Mouse (Mus musculus) megakaryocyte, adult 5-6 weeks (primary cell): Measurements from ENCODE around the gene Ss18l1. TPM values are rescaled to one million over a fixed set of nuclear protein-coding genes. Genes with fewer than 3 reads are reported as not detected.

Experiments used
- ATAC-seq: 2 replicates; pipeline ENCODE4 v1.8.0; 2016; ENCODE audit warnings: mild to moderate bottlenecking, inconsistent platforms; ENCODE audit not compliant: poor library complexity, severe bottlenecking
- total RNA-seq, 2 experiments: library from RNA; stranded (forward) in 1 of 2; stranded (reverse) in 1 of 2; fragments of 153-499, 151-499 nt in 1 of 2; fragments of 221-1000, 200-1000 nt in 1 of 2; gene quantifications; 2 replicates each; pipeline versions ENCODE4 v1.2.3 to v1.2.4; 2015 to 2017

Ss18l1 gene
- total RNA-seq, 2 experiments from 2014 or later, result 4.6 to 5.5 TPM

DNA sequence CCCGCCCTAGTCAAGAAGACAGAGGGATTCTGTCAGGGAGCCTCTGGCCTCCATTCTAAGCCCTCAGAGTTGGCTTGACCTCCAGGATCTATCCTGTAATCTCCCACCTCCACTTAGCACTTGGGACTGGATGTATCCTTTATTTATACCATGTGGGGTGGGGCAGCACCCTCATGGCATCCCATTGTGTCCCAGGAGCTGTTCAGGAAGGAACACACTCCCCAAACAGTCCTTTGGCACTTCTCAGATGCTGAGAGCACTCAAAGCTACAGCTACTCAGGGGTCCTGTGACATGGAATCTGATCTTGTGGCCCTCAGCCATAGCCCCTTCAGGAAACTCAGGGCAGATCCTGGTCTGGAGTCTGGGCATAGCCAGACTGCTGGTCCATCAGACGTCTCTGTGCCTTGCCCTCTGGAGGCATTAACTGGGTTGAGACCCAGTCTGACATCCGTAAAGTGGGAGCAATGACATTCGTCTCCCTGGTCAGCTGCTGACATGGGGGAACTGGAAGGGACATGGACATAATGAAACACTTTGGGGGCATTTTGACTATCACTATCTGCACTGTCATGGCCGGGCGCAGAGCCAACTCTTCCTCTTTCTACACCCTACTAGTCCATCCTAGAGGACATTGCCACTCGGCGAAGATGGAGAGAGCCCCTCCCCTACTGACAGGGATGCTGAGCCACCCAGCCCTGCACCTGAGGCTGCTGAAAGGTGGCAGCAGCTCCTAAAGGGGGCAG lies 74.6 kb downstream of the Ss18l1 start:
- ATAC-seq, result no peak

DNA sequence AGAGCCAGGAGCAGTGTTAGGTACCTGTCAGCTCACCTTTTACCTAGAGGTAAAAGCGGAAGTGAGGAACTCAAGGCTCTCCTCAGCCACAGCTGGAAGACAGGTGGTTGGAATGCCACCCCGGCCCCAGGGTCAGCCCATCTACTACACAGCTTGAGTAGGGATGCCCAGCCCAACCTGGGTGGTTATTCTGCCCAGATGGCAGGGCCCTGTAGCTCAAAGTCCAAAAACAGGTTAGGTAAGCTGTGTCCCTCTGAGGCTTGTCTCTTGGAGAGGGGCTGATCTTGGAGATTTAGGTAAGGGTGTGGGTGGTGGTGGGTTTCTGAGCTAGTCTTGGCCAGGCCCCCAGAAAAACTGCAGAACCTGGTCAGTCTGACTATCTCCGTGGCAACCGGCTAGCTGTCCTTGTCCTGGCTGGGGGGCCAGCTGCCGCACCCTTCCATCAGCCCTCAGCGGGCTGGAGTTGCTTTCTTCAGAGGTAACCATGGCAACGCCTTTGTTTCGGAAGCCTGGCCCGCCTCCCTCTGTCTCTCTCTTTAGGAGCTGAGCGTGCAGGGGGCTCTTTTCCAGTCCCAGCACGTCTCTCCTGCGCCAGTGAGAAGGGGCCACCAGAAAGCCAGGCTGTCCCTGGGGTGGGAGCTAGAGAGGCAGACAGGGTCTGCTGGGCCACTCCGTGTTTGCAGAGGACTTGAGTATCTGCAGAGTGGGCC lies 75.3 kb downstream of the Ss18l1 start:
- no peak for ATAC-seq

DNA sequence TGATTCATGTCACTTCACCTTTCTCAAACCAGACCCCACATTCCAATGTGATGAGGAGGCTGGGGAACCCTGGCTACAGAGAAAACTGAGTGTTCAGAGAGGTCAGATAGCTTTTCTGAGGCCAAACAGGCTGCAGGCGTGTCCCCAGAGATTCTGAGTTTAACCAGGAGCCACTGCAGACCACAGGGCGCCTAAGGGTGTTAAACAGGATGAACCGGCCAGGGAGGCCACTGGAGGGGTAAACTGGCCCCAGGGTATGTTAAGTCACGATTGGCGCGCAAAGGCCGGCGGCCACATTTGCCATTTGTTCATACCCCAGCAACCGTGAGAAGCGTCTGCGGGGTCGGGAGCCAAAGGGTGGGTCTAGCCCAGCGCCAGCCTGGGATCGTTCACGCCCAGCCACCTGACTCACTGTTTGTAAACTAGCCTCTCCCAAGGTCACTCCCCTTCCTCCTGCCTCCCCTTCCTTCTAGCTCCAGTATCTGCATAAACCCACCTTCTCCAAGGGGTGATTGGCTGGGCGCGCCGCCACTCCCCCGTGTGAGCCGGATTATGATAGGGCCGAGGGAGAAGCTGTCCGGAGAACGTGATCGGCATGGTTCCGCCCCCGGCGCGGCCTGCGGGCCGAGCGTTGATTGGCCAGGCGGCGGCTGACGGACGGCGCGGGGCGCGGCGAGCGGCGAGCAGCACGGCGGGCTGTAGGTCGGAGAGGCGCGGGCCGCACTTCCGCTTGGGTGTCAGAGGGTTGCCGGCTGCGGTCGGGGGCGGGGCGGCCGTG lies 76.5 kb downstream of the Ss18l1 start, which contains the start of gene Osbpl2:
Osbpl2 (plus strand) TSS at position 646 of the 778 bp plus-strand sequence.
- ATAC-seq, result peak; percentile 85

Other genes with a start within 250 kb of the Ss18l1 start
- 28.4 and 31.8 TPM in 2 replicates for gene Taf4, start 65.9 kb upstream of the Ss18l1 start, total RNA-seq (2015)
- gene Taf4, start 65.9 kb upstream of the Ss18l1 start, total RNA-seq (2017), result 27.6 and 43.5 TPM in 2 replicates
- 10.6 and 10.9 TPM in 2 replicates for gene Lsm14b, start 17.5 kb upstream of the Ss18l1 start, total RNA-seq (2015)
- gene Lsm14b, start 17.5 kb upstream of the Ss18l1 start, total RNA-seq (2017), result 28.8 and 31.0 TPM in 2 replicates
- gene Psma7, start 76 bp upstream of the Ss18l1 start, total RNA-seq (2015), result 439 and 533 TPM in 2 replicates
- gene Psma7, start 76 bp upstream of the Ss18l1 start, total RNA-seq (2017), result 536 and 608 TPM in 2 replicates
- gene Mtg2, start 28.1 kb downstream of the Ss18l1 start, total RNA-seq (2015), result 3.3 and 4.9 TPM in 2 replicates
- 4.5 and 6.6 TPM in 2 replicates for gene Mtg2, start 28.1 kb downstream of the Ss18l1 start, total RNA-seq (2017)
- gene Hrh3, start 62.0 kb downstream of the Ss18l1 start, total RNA-seq (2015), result 0.04 TPM in 1 of 2 replicates, not detected in the other
- not detected in 2 replicates for gene Hrh3, start 62.0 kb downstream of the Ss18l1 start, total RNA-seq (2017)
- gene Osbpl2, start 76.8 kb downstream of the Ss18l1 start, total RNA-seq (2015), result 22.0 and 23.2 TPM in 2 replicates
- 39.8 and 62.2 TPM in 2 replicates for gene Osbpl2, start 76.8 kb downstream of the Ss18l1 start, total RNA-seq (2017)
- 55.7 and 58.0 TPM in 2 replicates for gene Adrm1, start 129.0 kb downstream of the Ss18l1 start, total RNA-seq (2015)
- 32.0 and 39.1 TPM in 2 replicates for gene Adrm1, start 129.0 kb downstream of the Ss18l1 start, total RNA-seq (2017)
- 0.48 and 0.83 TPM in 2 replicates for gene Lama5, start 183.3 kb downstream of the Ss18l1 start, total RNA-seq (2015)
- 0.18 and 4.0 TPM in 2 replicates for gene Lama5, start 183.3 kb downstream of the Ss18l1 start, total RNA-seq (2017)
- gene Rps21, start 214.9 kb downstream of the Ss18l1 start, total RNA-seq (2015), result 1,036 and 1,070 TPM in 2 replicates
- 1,935 and 2,289 TPM in 2 replicates for gene Rps21, start 214.9 kb downstream of the Ss18l1 start, total RNA-seq (2017)
- gene Cables2, start 231.0 kb downstream of the Ss18l1 start, total RNA-seq (2015), result 16.0 and 16.4 TPM in 2 replicates
- gene Cables2, start 231.0 kb downstream of the Ss18l1 start, total RNA-seq (2017), result 12.1 and 12.8 TPM in 2 replicates
- not detected in 2 replicates for gene Rbbp8nl, start 247.4 kb downstream of the Ss18l1 start, total RNA-seq (2015)
- gene Rbbp8nl, start 247.4 kb downstream of the Ss18l1 start, total RNA-seq (2017), result not detected in 2 replicates